Mouse (Mus musculus): ENCODE measurements around the gene Carm1.
"Not testable (repeated sequence)": the region's sequence is repeated elsewhere in the genome, so short reads cannot be mapped to it uniquely, and the experiment has no call there.

Carm1 gene

GRCm38 (mm10) chr9:21546789-21547074, at the start of gene Carm1:
Carm1 (plus strand) TSS chr9:21546894.
- no peak for DNase-seq

- no peak for DNase-seq
These were observed 49.6 kb upstream of the Carm1 start for GRCm38 (mm10) chr9:21497050-21497542.

GRCm38 (mm10) chr9:21497664-21498063, 49.0 kb upstream of the Carm1 start:
- DNase-seq = no peak

GRCm38 (mm10) chr9:21498284-21498902, 48.3 kb upstream of the Carm1 start:
- no peak for DNase-seq

GRCm38 (mm10) chr9:21503352-21503751, 43.3 kb upstream of the Carm1 start:
- no peak for DNase-seq

GRCm38 (mm10) chr9:21505767-21506166, 40.9 kb upstream of the Carm1 start:
- no peak for DNase-seq

GRCm38 (mm10) chr9:21507753-21508430, 38.8 kb upstream of the Carm1 start:
- no peak for DNase-seq

GRCm38 (mm10) chr9:21508871-21509404, 37.8 kb upstream of the Carm1 start:
- no peak for DNase-seq

GRCm38 (mm10) chr9:21509772-21510688, 36.7 kb upstream of the Carm1 start, which contains the start of gene Tmed1:
Tmed1 (minus strand) TSS chr9:21510252.
- DNase-seq = peak; percentile 67 to 76

- DNase-seq = no peak
These were observed 36.0 kb upstream of the Carm1 start for GRCm38 (mm10) chr9:21510689-21511015.

- no peak for DNase-seq
These were observed 35.6 kb upstream of the Carm1 start for GRCm38 (mm10) chr9:21511052-21511451.

- DNase-seq = no peak
These were observed 33.2 kb upstream of the Carm1 start for GRCm38 (mm10) chr9:21513466-21513865.

- no peak for DNase-seq
These were observed 28.7 kb upstream of the Carm1 start for GRCm38 (mm10) chr9:21517947-21518495.

GRCm38 (mm10) chr9:21518690-21519089, 28.0 kb upstream of the Carm1 start:
- DNase-seq = not testable (repeated sequence)

- no peak for DNase-seq
These were observed 21.4 kb upstream of the Carm1 start for GRCm38 (mm10) chr9:21525142-21525936.

- DNase-seq = peak; percentile 26 to 41
These were observed 20.6 kb upstream of the Carm1 start, which contains the start of gene AB124611 for GRCm38 (mm10) chr9:21525937-21526633. AB124611 (plus strand) TSS chr9:21526176.

- no peak for DNase-seq
These were observed 20.1 kb upstream of the Carm1 start for GRCm38 (mm10) chr9:21526634-21526944.

GRCm38 (mm10) chr9:21527100-21527801, 19.4 kb upstream of the Carm1 start:
- DNase-seq = no peak

GRCm38 (mm10) chr9:21527917-21528324, 18.8 kb upstream of the Carm1 start:
- no peak for DNase-seq

GRCm38 (mm10) chr9:21536501-21536900, 10.2 kb upstream of the Carm1 start:
- DNase-seq = no peak

GRCm38 (mm10) chr9:21537009-21537408, 9.7 kb upstream of the Carm1 start:
- DNase-seq = no peak

All from thymus, adult 18-20 months (tissue).